Mouse (Mus musculus) left cerebral cortex, postnatal 10 days (tissue): ENCODE data around the gene Bcar1. TPM values are rescaled to one million over a fixed set of nuclear protein-coding genes. Genes with fewer than 3 reads are reported as not detected.
A peak's percentile ranks its signal among the peaks of the same experiment; 100 is the strongest.

Source experiments
- DNase-seq, 2 experiments: peaks; one replicate each; pipeline ENCODE4 v3.0.0; 2021 to 2022; ENCODE audit warnings: low spot score in 2 of 2, mixed read lengths in 1 of 2; ENCODE audit errors: extremely low spot score in 1 of 2
- intact Hi-C: fragments of 180-260 bp; cut with DNase I; formaldehyde crosslinking; loops from one replicate; pipeline ENCODE4 v1.15.1; 2025
- total RNA-seq, 2 experiments: library from RNA; stranded (reverse); gene quantifications; 2 replicates each; pipeline ENCODE4 v1.2.3; 2021

The Bcar1 gene
- 10 to 100 TPM; 46.6 to 48.1 TPM for total RNA-seq

DNA sequence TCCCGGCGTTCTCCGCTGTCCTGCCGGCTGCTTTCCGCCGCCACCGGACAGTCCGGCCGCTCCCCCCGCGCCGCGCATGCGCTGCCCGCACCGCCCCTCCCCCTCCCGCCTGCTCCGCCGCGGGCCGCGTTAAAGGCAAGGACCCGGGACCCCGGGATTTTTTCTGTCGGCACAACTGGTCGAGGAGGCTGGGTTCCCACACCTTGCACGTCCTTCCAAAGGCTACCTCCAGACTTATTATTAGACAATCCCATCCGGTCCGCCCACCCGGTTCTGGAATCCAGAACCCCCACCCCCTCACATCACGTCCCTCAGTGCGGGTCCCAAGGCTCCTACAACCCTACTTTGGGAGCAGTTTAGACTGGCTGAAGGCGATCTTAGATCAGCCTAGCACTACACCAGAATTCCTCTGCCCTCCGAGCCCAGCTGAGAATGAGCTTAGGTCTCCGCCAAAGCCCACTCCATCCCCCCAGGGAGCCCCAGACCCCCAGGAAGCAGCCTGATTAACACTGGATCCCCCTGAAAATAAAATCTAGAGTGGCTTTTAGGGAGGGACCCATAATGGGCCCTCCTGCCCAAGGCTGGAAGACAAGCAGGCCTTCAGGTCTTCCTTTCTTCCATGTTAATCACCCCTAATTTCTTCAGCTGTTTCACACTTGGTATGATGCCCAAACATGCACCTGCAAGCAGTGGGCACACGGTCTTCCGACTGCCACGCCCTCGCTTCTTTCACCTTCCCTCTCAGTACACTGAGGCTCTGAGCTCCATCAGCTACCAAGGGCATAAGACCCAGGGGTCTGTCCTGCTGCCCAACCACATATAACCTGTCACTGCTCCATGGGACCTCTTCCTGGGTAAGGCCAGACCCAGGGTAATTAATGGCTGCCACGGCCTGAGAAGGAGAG is at the start of gene Bcar1:
Gene Bcar1 (minus strand): TSS at position 18 of the 905 bp plus-strand sequence.
- peak; percentile 59 to 90 for DNase-seq
- intact Hi-C loops, result loop anchor here (5.0 kb wide), 1 partner anchor 53 kb away; no protein-coding TSS in a partner anchor

- no peak for DNase-seq
- intact Hi-C loops, result no loop called here
Observed at GRCm38 (mm10) chr8:111789639-111790038, 46.0 kb upstream of the Bcar1 start.

- DNase-seq, result no peak
- intact Hi-C loops, result no loop called here
Observed at GRCm38 (mm10) chr8:111789200-111789599, 45.6 kb upstream of the Bcar1 start.

GRCm38 (mm10) chr8:111788497-111788896 is 44.9 kb upstream of the Bcar1 start:
- intact Hi-C loops, result no loop called here
- no peak for DNase-seq

DNA sequence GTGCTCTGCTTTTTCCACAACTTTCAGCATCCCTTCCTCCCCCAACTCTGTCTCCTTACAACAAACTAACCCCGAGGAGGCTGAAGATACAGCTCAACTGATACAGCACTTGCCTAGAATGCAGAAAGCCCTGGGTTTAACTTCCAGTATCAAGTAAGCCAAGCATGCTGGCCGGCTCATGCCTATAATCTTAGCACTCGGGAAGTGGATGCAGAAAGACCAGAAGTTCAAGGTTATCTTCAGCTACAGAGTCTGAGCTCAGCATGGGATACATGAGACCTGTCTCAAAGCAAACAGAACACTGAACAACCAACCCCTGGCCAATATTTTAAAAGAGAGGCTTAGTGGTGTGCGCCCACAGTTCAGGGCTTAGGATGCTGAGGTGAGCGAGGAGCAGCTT is 44.5 kb upstream of the Bcar1 start:
- intact Hi-C loops, result no loop called here

GRCm38 (mm10) chr8:111787683-111788082 is 44.1 kb upstream of the Bcar1 start:
- intact Hi-C loops, result no loop called here
- DNase-seq, result no peak

More for the DNA sequence above, 44.5 kb upstream of the Bcar1 start:
- no peak for DNase-seq

DNA sequence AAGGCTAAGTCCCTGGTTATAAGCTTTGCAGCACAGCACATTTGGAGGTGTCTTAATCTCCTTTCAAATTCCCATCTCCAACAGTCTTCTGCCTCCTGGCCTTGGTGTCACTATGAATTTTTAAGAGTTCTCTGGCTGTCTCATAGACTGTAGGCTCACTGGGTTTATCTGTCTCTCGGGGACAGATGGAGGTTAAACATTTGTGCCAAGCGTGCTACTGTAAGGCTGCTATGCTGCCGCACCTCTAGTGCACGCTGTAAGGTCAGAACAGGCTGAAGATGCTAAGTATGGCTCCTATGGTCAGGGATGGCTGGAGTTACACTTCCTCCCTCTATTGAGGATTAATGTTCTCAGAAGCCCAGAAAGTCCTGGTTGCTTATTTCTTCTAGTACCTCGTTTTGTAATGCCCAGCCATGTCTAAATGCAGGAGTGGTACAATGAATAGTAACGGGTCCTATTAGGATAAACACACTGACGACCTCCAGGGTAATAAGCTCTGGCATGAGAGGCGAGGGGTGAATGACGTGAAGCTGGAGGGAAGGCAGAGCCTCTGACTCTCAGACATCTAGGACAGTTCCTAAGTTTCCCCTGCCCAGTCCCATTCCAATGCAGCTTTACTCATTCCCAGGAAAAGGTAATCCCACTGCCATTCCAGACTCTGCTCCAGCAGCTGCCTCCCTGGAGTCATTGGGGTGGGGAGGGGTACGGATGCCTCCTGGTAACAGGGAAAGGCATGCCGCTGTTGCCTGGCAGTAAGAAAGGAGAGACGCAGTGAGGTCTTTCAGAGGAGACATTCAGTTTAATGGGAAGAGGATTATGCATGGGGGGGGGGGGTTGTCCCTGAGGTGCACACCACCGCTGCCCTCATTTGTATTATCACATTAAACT is 43.3 kb upstream of the Bcar1 start:
- no peak for DNase-seq
- intact Hi-C loops, result no loop called here

DNA sequence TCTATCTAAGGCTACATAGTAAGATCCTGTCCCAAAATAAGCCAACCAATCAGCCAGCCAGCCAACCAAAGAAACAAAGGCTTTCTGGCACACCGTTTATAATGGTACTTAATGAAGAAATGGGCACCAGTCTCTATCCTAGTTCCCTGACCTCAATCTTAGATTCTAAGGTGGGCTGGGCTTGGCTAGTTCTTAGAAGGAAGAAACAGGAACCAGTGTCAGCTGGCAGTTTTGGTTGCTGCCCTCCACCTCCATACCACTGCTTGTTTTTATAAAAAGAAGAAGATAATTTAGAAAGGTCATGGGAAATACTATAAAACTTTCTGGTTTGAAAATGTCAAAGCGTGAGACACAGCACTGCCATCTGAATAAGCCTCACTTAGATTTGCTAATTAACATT is 42.5 kb upstream of the Bcar1 start:
- DNase-seq, result no peak
- intact Hi-C loops, result no loop called here

- no peak for DNase-seq
Observed at GRCm38 (mm10) chr8:111782671-111783394, 39.2 kb upstream of the Bcar1 start.

GRCm38 (mm10) chr8:111782161-111782560 is 38.6 kb upstream of the Bcar1 start:
- no peak for DNase-seq
- intact Hi-C loops, result no loop called here

More at GRCm38 (mm10) chr8:111782671-111783394, 39.2 kb upstream of the Bcar1 start:
- intact Hi-C loops, result no loop called here

- intact Hi-C loops, result no loop called here
- no peak for DNase-seq
Observed at GRCm38 (mm10) chr8:111780697-111781424, 37.3 kb upstream of the Bcar1 start.

DNA sequence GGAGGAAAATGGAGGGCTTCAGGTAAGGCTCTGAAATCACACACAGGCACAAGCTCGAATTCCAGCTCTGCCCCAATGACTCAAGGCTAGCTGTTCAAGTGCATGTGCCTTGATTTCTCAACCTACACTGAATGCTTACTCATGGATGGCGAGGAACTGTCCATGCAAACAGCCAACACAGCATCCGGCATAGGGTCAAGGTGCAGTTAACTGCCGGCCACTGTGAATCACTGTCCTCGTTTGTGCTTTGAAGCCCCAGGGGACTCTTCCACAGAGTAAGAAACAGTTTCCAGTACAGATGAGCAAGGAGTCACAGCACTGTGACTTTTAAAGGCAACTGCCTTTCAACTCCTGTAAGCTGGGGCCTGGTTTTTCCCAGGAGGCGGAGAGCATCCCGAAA is 36.1 kb upstream of the Bcar1 start:
- intact Hi-C loops, result no loop called here
- no peak for DNase-seq

GRCm38 (mm10) chr8:111778801-111779200 is 35.2 kb upstream of the Bcar1 start:
- no peak for DNase-seq
- intact Hi-C loops, result no loop called here

DNA sequence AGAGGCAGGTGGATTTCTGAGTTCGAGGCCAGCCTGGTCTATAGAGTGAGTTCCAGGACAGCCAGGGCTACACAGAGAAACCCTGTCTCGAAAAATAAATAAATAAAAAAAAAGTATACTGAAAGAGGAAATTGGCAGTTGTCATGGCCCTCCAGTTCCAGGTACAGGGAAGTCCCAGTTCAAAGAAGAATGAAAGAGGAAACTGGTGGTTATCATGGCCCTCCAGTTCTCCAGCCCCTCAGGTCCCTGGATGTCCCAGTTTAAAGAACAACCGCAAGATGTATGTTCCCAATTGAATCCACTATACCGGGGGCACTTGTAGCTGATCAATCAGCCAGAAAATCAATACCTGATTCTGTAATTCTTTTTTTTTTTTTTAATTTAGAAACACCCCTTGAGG is 32.9 kb upstream of the Bcar1 start:
- DNase-seq, result no peak
- intact Hi-C loops, result no loop called here

DNA sequence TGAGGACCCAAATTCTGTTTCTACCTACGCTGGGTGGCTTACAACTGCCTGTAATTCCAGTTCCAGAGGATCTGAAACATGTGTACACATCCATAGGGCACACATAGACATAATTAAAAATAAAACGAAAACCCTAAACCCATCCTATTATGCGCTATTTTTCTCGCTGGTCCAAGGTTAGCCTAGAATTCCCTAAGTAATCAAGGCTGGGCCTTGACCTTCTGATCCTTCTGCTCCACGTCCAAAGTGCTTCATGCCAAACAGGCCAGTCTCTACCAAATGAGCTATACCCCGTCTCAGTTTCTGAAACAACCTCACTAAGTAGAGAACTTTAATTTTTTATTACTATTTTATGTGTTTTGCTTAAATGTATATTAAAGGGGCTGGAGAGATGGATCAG is 32.2 kb upstream of the Bcar1 start:
- no peak for DNase-seq
- intact Hi-C loops, result no loop called here

DNA sequence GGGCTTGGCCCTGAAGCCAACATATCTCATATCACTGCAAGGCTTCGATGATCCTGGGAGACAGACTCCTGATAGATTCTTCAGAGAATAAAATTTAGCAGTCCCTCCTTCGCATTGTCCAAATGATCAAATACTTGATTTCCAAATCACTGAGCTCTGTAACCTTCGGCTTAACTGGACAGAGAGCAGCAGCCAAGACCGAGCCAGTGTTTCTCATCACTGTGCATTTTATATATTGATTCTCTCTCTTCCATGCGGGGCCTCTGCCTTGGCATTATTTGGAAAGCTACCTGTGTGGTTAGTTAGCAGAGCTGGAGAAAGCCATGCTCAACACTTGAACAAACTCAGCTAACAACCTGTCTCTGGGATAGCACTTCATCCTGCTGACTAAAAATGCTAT is 29.9 kb upstream of the Bcar1 start:
- DNase-seq, result no peak
- intact Hi-C loops, result no loop called here

- intact Hi-C loops, result no loop called here
- no peak for DNase-seq
Observed at GRCm38 (mm10) chr8:111773057-111773456, 29.4 kb upstream of the Bcar1 start.

DNA sequence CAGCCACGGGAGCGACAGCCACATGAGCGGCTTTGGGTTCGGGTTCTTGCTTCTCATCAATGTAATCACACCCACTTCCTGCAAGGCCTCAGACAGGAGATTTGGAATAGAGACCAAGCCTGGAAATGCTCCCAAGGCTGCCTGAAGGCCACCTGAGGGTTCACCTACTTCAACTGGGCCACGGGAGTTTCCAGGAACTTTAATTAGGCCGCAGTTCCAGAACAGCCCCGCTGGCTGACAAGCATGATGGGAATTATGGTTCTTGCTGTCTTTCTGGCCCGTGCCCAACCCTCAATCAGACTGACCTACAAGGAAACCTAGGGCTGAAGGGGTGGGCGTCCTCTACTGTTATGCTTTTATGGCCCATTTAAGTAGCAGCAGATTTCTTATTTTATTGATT is 28.5 kb upstream of the Bcar1 start:
- DNase-seq, result no peak
- intact Hi-C loops, result no loop called here
